Mouse (Mus musculus) retina, adult 2 months (tissue): ENCODE data around the gene 1700061G19Rik.

Experiments
- DNase-seq: peaks from one replicate; pipeline ENCODE4 v3.0.0-alpha.2; 2012; ENCODE audit warnings: low read depth, low spot score

1700061G19Rik gene

DNA sequence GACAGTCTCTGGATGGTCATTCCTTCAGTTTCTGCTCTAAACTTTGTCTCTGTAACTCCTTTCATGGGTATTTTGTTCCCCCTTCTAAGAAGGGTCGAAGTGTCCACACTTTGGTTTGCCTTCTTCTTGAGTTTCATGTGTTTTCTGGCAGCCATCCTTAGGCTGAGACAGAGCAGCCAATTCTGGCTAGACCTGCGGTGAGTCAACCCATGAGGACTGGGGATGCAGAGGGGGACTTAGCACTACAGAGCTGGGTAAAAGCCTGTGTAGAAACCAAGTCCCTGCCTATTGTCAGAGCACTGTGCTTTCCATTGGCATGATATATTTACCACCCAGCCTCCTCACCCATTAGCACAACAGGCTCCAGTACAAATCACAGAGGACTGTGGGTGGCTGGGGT lies 41.9 kb downstream of the 1700061G19Rik start:
- DNase-seq = no peak

DNA sequence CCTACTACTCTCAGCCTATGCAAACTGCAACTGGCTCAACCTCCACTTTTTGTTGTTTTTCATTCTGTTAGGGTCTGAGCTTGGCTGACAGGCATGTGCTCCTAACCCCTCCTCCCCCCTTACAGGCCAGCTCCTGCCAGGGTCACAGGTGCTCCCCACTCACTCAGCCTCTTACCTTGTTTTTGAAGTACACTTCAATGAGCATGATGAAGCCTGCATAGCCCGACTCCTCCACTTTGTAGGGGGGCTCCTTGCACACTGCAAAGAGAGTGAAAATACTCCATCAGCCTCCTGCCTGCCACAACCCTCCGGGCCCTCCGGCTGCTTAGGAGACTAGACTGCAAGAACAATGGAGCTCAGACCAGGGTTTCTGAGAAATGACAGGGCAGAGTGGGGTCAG lies 44.4 kb downstream of the 1700061G19Rik start:
- no peak for DNase-seq

DNA sequence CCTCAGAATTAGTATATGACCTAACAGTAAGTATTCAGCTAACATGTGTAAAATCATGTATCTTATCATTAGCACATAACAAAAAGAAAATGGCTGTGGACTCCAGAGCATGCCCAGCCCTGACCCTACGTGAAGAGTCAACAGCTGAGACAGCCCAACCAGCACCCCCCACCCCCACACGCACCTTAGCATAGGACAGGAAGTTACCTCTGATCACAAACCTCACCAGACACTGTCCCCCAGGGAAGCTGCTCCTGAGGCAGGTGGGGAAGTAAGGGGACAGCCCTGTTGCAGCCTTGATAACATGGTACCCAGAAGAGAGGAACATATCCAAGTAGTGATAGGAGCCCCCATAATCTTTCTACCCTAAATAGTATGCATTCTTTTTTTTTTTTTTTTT lies 50.7 kb downstream of the 1700061G19Rik start:
- no peak for DNase-seq

DNA sequence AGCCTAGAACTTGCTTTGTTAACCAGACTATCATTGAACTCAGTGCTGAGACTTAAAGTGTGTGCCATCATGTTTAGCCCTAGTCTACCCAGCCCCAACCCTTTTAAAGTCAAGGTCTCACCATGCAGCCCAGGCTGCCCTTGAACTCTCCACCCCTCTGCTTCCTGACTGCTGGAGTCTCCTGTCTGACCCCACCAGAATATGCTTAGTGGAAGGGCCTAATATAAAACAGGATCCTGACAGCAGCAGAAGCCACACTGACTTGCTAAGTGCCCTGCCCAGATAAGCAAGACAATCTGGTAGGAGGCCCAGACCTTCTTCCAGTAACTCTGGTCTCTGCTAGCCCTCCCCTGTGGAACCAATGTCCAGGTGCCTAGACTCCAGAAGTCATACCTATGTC lies 53.8 kb downstream of the 1700061G19Rik start:
- no peak for DNase-seq

DNA sequence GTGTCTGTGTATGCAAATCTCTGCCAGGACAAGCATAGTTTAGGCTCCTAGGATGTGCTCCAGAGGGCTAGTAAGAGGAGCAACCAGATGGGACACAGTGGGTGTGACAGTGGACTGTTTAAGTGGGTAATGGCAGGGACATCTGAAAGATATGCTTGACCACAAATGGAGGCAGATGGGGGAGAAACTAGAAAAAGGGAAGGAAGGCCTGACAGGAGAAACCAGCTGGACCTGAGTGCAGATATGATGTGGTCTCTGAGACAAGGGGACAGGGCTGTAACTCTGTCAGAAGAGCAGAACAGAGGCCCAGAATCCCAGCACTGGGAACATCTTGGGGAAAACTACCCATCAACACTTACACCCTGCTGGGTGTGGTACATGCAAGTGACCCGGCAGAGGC lies 54.3 kb downstream of the 1700061G19Rik start:
- no peak for DNase-seq

- no peak for DNase-seq
Observed at GRCm38 (mm10) chr17:56930026-56930425, 54.7 kb downstream of the 1700061G19Rik start.

DNA sequence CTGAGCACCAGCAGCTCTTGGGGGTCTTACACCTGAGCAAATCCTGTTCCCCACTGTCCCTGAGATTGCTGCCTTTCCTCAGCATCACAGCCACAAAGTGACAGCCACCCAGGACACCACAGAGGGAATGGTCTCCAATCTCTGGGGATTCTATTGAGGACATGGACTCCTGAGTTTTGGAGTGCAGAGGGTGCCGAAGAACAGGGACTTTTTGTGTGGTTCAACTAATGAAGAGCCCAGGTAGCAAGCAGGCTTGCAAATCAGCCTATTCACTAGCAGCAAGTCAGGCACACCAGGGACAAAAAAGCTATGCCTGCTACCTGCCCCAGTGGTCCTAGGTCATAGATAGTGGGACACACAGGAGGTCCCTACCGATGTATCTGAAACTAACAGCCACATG lies 58.1 kb downstream of the 1700061G19Rik start:
- DNase-seq = no peak

DNA sequence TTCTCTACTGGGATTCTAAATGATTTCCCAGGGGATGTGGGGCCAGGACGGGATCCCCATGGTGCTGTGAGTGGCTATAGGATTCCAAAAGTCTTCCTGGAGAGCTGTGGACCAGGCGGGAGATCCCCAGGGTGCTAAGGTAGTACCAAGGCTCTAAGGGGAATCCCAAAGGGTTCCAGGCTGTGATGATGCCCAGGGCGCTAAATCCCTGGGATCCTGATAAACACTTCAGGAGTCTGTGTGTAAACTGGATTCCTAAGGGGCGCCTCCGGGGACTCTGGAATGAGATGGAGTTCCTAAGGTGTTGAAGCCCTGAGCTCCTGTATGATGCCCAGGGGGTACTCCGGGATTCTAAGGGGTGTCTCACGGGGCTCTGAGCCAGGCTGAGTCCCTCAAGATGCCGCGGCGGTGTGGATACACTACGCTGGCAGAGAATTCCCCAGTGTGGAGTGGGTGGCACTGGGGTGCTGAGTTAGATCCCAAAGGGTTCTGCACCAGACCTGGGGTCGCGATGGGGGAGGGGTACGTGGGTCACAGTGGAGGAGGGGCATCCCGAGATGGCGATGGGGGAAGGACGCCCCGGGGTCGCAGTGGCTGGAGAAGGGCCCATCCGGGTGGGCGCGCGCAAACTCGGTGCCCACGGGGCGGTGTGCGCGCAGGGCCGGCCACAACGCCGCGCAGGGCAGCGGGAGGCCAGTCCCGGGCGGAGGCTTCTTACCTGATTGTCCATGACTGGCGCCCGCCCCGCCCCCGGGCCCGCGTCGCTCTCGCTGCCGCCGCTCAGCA lies 59.5 kb downstream of the 1700061G19Rik start:
- no peak for DNase-seq

- peak; percentile 93 for DNase-seq
Observed at GRCm38 (mm10) chr17:56935363-56936131, 60.3 kb downstream of the 1700061G19Rik start, which contains the start of gene Mllt1. Gene Mllt1 (minus strand): TSS chr17:56935415.

GRCm38 (mm10) chr17:56936731-56937130 lies 61.5 kb downstream of the 1700061G19Rik start:
- no peak for DNase-seq
